Mouse (Mus musculus) heart, postnatal 14 days (tissue): ENCODE measurements around the gene AL607142.1. TPM values are rescaled to one million over a fixed set of nuclear protein-coding genes. Genes with fewer than 3 reads are reported as not detected.

Source experiments
- total RNA-seq, 2 experiments: library from RNA; stranded (reverse); gene quantifications; 2 replicates each; pipeline ENCODE4 v1.2.3; 2021

The AL607142.1 gene
- total RNA-seq, 2 experiments from 2014 or later, result not detected

Other genes with a start within 250 kb of the AL607142.1 start
- gene Edn2, start 96.2 kb downstream of the AL607142.1 start, total RNA-seq, result not detected
- 1 to 10 TPM; 6.1 to 7.2 TPM for gene Foxo6, start 222.4 kb downstream of the AL607142.1 start, total RNA-seq